Mouse (Mus musculus): ENCODE results near the gene Foxn4.

DNA sequence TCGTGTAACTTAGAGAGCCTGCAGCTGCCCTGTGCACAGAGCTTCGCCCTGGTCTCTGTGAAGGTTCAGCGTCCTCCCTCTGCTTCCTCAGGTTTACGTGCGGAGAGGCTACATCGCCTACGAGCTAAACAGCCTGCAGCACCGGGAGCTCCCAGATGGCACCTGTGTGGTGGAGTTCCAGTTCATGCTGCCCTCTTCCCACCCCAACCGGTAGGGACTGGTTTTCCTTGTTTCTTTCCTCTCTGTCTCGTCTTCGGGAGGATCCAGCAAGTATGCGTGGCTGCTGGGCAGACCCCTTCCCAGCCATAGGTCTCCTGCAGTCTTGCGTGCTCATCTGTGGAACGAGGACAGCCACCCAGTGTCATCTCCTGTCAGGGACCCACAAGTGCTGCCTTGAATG lies 54.8 kb downstream of the Foxn4 start:
- TF ChIP-seq TAL1 (IDR thresholded peaks at IDR 0.05; ENCODE audit: low read length) (no peak), GATA1 (IDR thresholded peaks at IDR 0.05; ENCODE audit: low read length) (no peak)

All from erythroblast, embryonic 14.5 days (primary cell).